Mouse (Mus musculus) CD4-positive, CD25-positive, alpha-beta regulatory T cell, adult 4 months (primary cell): ENCODE data around the gene Cldn14. TPM values are rescaled to one million over a fixed set of nuclear protein-coding genes. Genes with fewer than 3 reads are reported as not detected.
A peak's percentile ranks its signal among the peaks of the same experiment; 100 is the strongest.
"Not testable (repeated sequence)": the region's sequence is repeated elsewhere in the genome, so short reads cannot be mapped to it uniquely, and the experiment has no call there.

Source experiments
- ATAC-seq: one replicate; pipeline ENCODE4 v1.8.0; 2017
- polyA plus RNA-seq, 2 experiments: library from polyadenylated mRNA; unstranded; fragments of 100-300 nt; shearing (Covaris generic); gene quantifications; one replicate each; pipeline ENCODE4 v1.2.1; 2017

Gene Cldn14
- not detected for polyA plus RNA-seq

DNA sequence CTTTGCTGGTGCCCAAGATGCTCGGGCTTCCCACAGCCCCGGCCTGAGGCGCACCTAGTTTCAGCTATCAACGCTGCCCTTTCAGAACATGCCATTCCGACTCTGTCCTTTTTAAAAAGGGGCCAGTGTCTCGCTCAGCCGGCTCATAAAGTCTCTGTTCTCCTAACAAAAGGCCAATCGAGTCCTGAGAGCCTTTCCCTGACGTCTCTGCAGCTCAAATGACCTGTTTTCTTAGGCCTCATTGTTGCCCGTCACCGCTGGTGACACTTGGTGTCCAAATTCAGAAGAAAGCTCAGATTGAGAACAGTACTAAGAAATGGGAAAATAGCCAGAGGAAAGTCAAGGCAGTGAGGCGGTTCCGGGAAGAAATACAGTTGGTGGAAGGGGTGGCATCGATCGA, at the start of gene Cldn14:
TSS of gene Cldn14 (minus strand) at position 101 of the 400 bp plus-strand sequence.
- ATAC-seq = no peak

DNA sequence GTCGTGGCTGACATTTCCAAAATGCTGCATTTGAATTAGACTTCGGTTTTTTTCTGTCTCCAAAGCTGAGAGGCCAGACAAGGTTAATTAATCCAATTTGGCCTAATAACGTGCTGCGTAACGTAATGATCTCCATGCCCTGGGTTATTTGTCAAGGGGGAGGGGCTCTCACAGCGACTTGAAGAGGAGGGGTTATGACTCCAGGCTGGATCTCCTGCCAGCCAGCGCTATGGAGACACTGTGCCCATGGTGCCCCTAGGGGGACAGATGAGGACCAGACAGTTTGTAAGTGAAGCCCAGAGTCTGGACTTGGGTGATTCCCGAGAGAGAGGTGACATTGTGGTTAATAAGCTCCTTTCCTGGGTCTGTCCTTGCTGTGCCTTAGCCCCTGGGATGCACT, 46.9 kb upstream of the Cldn14 start:
- no peak for ATAC-seq

DNA sequence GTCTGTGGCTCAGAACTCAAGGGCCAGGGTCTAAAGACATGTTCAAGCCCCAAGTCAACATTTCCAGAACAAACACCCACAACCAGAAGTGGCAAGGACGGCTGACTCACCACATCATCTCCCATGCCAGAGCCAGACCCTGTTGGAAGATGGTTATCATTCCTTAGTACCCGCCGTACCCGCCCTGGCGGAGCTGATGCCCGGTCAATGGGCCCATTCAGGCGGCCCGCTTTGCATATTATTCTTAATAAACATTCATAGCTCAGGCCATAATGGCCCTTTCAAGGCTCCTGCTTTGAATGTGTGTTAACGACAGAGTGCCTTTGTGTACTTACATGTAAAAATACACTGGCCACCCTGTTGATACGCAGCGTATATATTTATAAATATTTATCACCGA, 46.5 kb upstream of the Cldn14 start:
- no peak for ATAC-seq

- no peak for ATAC-seq
Observed at GRCm38 (mm10) chr16:94050368-94050767, 41.7 kb upstream of the Cldn14 start.

DNA sequence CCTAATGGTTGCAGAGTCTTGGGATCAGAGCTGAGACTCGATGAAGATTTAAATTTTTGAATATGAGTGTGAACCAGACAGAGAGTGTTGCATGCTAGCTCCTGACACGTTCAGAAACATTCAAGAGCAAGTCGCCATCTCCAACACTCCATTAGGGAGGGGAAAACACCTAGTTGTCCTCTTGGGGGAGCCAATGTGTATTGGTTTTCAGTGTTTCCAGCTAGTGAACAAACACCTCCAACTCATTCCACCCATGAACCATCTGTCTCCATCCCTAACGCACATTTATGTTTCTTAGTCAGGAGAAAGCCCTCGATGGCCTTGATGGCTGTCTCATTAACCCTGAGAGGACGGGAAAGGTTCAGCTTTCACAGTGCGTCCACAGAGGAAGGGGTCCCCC, 36.4 kb upstream of the Cldn14 start:
- no peak for ATAC-seq

DNA sequence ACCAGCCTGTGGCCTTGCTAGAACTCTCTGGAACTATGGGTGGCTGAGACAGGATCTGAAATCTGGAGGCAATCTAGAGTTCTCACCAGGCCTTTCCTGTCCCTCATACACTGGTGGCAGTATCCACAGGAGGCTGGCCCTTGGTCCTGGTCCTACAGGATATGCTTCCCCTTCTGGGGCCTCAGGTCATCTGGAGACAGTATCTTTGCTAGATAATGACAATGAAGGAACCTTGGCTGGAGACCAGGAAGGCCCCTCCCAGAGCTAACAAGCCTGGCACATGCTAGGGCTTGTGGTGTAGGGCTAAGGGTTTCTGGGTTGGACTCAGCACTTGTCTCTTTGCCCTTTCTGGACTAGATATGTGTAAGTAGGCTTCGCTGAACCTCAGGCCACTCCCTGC, 35.2 kb upstream of the Cldn14 start:
- no peak for ATAC-seq

DNA sequence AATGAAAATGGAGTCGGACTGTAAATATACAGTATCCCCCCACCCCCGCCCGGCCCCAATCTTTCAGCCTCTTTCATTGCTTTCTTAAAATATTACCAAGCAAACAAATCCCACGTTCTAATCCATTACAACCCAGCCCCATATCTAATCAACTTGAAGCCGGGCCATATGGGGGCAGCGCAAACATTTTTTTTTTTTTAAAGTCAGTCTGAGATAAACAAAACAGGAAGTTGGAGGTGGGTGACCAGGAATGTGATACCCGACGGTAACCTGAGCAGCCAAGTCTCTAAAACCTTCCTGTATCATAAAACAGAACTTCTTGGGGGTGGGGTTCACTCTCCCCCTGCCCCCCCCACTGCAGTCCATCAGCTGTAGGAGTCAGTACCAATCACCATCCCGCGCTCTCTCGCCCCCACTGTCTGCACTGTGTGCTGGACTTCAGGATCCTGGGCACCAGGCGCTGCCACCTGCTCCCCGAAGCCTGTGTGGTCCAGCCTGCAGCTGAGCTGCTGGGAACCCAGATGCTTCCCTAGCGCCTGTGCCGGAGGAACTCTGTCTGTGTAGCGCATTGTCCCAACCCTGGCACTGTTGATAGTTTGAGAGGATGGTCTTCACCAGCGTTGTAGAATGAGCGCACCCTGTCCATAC, 32.6 kb upstream of the Cldn14 start:
- ATAC-seq = no peak

DNA sequence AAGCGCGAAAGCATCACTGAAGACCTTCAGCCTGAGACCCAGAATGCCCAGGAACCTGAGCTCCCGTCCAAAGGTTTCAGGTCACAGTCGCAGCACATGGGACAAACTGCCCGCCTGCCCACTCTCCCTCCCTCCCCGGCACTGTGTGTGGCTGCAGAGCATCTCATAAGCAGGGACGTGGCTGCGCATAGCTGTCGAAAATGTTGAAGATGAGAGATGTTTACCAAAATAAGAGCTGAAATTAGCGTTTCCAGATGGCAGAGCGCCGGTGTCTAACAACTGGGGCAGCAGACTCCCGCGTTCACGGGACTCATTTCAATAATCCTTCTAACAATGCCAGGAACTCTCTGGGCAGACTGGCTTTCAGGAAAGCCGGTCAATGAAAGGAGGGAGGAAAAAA, 31.8 kb upstream of the Cldn14 start:
- ATAC-seq = no peak

DNA sequence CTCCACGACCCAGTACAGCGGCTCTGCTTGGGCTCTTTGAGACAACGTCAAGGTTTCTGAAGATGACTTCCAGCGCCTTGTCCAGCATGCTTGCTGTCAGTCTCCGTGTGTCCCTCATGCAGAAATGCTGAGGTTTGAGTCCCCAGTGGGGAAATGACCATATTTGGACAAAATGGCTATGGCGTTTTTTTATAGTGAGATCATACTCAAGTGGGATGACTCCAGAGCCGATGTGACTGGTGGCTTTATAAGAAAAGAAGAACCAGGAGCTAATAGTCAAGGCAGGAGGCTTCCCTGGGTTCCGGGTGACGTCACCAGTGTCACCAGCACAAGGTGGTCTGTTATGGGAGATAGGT, 30.3 kb upstream of the Cldn14 start:
- no peak for ATAC-seq

- ATAC-seq = peak; percentile 71
Observed at GRCm38 (mm10) chr16:94038272-94038985, 29.8 kb upstream of the Cldn14 start.

DNA sequence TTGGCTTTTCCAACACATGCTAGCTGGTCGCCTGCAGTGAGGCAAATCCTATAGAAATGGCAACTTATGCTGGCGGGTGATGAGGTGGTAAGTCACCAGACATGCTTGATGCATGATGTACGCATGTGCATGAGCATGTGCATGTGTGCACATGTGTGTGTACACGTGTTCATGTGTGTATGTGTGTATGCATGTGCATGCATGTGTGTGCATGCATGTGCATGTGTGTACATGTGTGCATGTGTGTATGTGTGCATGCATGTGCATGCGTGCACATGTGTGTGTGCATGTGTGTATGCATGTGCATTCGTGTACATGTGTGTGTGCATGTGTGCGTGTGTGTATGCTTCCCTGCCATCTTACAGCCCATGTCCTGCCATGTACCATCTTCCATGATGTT, 28.6 kb upstream of the Cldn14 start:
- no peak for ATAC-seq

GRCm38 (mm10) chr16:94034152-94034551, 25.5 kb upstream of the Cldn14 start:
- no peak for ATAC-seq

DNA sequence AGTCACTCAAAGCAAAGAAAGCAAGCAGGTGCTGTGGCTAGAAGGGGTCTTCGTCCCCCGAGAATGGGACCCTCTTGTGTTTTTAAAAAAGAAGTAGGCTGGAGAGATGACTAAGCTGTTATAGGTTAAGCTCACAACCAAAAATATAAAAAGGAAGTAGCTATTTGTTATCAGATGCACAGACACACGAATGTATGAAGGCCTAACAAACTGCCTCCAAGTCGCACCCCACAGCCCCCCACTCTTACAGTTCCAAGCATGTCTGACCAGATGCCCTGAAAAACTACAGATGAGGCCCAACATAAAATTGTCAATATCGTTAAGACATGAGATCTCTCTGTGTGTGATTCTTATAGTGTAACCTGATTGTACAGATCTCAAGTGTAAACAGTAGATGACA, 23.6 kb upstream of the Cldn14 start:
- no peak for ATAC-seq

- ATAC-seq = no peak
Observed at GRCm38 (mm10) chr16:94023352-94024280, 15.0 kb upstream of the Cldn14 start.

DNA sequence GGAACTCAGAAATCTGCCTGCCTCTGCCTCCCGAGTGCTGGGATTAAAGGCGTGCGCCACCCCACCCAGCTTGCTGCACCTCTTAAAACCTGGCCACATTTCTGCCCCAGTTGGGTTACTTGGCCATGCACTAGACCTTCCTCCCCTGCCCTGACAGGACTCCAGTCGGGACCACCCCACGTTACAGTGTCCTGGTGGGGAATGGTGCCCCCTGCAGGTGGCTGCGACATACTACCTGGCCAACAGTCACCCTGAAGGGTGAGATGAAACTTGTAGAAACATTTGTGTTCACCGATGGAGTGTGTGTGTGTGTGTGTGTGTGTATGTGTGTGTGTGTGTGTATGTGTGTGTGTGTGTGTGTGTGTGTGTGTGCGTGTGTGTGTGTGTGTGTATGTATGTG, 11.1 kb upstream of the Cldn14 start:
- not testable (repeated sequence) for ATAC-seq

DNA sequence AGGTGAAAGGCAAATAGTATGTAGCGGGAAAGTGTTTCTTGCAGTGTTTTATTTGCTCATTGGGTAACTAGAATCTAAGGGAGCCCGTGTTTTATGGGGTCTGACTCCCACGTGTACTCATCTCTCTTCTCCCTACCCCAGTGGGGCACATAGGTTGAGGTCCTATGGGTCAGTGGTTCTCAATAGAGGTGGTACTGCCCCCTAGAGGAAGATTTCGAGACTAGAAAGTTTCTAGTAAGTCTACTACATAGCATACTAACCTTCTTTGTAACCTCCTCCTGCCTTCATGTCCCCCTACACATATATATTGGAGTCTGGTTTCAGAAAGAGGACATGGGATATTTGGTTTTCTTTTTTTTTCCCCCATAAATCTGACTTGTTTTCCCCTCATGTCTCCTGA, 9.3 kb upstream of the Cldn14 start:
- no peak for ATAC-seq

DNA sequence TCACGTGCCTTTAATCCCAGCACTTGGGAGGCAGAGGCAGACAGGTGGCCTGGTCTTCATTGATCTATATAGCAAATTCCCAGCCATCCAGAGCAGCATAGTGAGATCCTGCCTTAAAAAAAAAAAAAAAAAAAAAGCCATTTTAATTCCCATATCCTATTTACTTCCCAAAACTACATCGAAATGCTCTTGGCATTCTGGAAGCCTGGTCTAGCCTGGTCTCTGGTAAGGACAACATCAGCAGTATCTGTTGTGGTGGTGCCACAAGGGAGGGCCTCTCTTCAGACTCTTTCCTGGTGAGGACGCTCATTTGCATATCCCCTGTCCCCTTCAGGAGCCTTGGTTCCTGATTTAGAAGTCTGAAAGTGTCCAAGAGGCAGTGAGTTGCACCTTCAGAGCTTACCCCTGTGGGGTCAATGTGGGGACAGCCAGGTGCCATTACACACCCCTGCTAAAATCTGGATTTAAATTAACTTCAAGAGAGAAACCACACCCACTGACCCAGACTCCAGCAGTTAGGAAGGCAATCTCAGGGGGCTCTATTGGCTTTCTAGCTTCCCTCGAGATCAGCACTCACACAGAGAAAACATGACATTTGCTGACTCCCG, 6.0 kb upstream of the Cldn14 start:
- no peak for ATAC-seq

- ATAC-seq = not testable (repeated sequence)
Observed at GRCm38 (mm10) chr16:94013328-94014086, 4.9 kb upstream of the Cldn14 start.

DNA sequence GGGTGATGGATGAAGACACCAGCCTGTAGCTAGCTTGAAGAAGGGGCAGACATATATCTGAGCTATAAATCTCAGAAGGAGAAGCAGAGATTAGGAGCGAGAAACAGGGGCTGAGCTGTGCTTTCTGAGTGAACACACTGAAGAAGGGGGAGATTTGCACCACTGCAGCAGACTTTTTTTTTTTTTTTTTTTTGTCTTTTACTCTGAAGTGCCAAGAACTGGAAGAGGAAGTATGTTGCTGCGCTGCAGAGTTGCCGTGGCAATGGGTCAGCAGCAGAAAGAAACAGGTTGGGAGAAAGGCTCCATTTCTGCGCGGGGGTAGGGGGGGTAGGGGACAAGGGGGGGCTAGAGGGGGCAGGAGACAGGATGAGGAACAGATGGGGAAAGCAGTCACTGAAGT, 2.6 kb upstream of the Cldn14 start:
- ATAC-seq = no peak

DNA sequence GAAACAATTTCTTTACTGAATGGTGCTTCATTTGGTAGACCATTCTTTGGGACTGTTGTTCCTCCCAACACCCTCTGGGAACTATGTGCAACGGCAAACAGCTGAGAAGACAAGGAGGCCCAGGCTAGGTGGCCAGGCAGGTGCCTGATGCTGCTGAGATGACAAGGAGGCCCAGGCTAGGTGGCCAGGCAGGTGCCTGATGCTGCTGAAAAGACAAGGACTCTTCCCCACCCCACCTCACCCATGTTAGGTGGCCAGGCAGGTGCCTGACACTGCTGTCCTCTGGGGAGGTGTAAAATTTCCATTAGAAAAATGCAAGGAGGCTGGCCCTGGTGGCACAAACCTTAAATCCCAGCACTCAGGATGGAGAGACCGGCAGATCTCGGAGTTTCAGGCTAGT, 2.0 kb upstream of the Cldn14 start:
- no peak for ATAC-seq

GRCm38 (mm10) chr16:94010156-94010555, 1.5 kb upstream of the Cldn14 start:
- no peak for ATAC-seq

- no peak for ATAC-seq
Observed at GRCm38 (mm10) chr16:94009356-94009755, 719 bp upstream of the Cldn14 start.
